8 mouse cellular contexts compared by ENCODE assay signal in genomic region chr17:25792615-25793014, GRCm38 (mm10). TPM values are rescaled to one million over a fixed set of nuclear protein-coding genes. Genes with fewer than 3 reads are reported as not detected.
DNase-seq lines count a peak whose midpoint lies in the region; ATAC-seq and TF ChIP-seq lines count a peak whose summit lies in the region.

Fam173a (minus strand) TSS chr17:25792901.

- under 1% methylated on average over 14 of the region's 14 CpGs for WGBS in embryonic facial prominence, embryonic 13.5 days
- WGBS in limb, embryonic 15.5 days, result under 1% methylated on average over 14 of the region's 14 CpGs
- 0% methylated on average over 14 of the region's 14 CpGs for WGBS in midbrain, embryonic 15.5 days
- under 1% methylated on average over 14 of the region's 14 CpGs for WGBS in spleen, adult 2 months

- peaks cover 20% of the 10 kb centered on the region for H3K36me3 ChIP-seq in embryonic facial prominence, embryonic 13.5 days
- H3K36me3 ChIP-seq in limb, embryonic 15.5 days, result peaks cover 20% of the 10 kb centered on the region
- peaks cover 10% of the 10 kb centered on the region; the same call in 1 of the 2 replicates for H3K36me3 ChIP-seq in midbrain, embryonic 15.5 days (replicated peaks)
- no peaks in the 10 kb centered on the region; the same call in none of the 2 replicates for H3K36me3 ChIP-seq in spleen, adult 2 months (ENCODE audit: control insufficient read depth, insufficient read depth, low read length)

- peak within 1 kb of the TSS; percentile 94 for H3K27ac ChIP-seq in embryonic facial prominence, embryonic 13.5 days
- peak within 1 kb of the TSS; percentile 93 for H3K27ac ChIP-seq in limb, embryonic 15.5 days
- peak within 1 kb of the TSS; percentile 95 for H3K27ac ChIP-seq in midbrain, embryonic 15.5 days
- H3K27ac ChIP-seq in spleen, adult 2 months (ENCODE audit: insufficient read depth, low read length), result peak within 1 kb of the TSS; percentile 94

- peak within 1 kb of the TSS; percentile 82 for H3K9ac ChIP-seq in embryonic facial prominence, embryonic 13.5 days
- H3K9ac ChIP-seq in limb, embryonic 15.5 days, result peak within 1 kb of the TSS; percentile 64
- peak within 1 kb of the TSS; percentile 83 for H3K9ac ChIP-seq in midbrain, embryonic 15.5 days

- peak; percentile 49; the same call in 1 of the 2 replicates for ATAC-seq in embryonic facial prominence, embryonic 13.5 days (ENCODE audit: insufficient number of reproducible peaks, insufficient read depth, low FRiP score, low TSS enrichment, low read depth)
- ATAC-seq in limb, embryonic 15.5 days (ENCODE audit: insufficient number of reproducible peaks, low FRiP score, low TSS enrichment, low read depth), result 0 out of 2 replicates have a peak, but pooled peaks have one; percentile 46
- peak; percentile 50 for ATAC-seq in midbrain, embryonic 15.5 days (replicated peaks)

- peak within 1 kb of the TSS; percentile 75 for H3K4me3 ChIP-seq in embryonic facial prominence, embryonic 13.5 days
- peak within 1 kb of the TSS; percentile 66 for H3K4me3 ChIP-seq in limb, embryonic 15.5 days
- peak within 1 kb of the TSS; percentile 61 for H3K4me3 ChIP-seq in midbrain, embryonic 15.5 days
- peak within 1 kb of the TSS; percentile 97 for H3K4me3 ChIP-seq in spleen, adult 2 months (ENCODE audit: extremely low read depth, insufficient read depth, insufficient read length)

- no peaks in the 10 kb centered on the region for H3K27me3 ChIP-seq in embryonic facial prominence, embryonic 13.5 days
- no peaks in the 10 kb centered on the region for H3K27me3 ChIP-seq in limb, embryonic 15.5 days
- H3K27me3 ChIP-seq in midbrain, embryonic 15.5 days (replicated peaks), result no peaks in the 10 kb centered on the region; the same call in 1 of the 2 replicates
- no peaks in the 10 kb centered on the region for H3K27me3 ChIP-seq in spleen, adult 2 months (ENCODE audit: control insufficient read depth, insufficient read depth, low read length)

- H3K4me2 ChIP-seq in embryonic facial prominence, embryonic 13.5 days, result peak within 1 kb of the TSS; percentile 87
- H3K4me2 ChIP-seq in limb, embryonic 15.5 days, result peak within 1 kb of the TSS; percentile 74
- peak within 1 kb of the TSS; percentile 95 for H3K4me2 ChIP-seq in midbrain, embryonic 15.5 days

- TF ChIP-seq POLR2A in spleen, adult 2 months (IDR thresholded peaks at IDR 0.05; ENCODE audit: low read depth, low read length), result no peak

- H3K4me1 ChIP-seq in embryonic facial prominence, embryonic 13.5 days, result peaks cover 51% of the 10 kb centered on the region
- H3K4me1 ChIP-seq in limb, embryonic 15.5 days, result peaks cover 57% of the 10 kb centered on the region
- peaks cover 55% of the 10 kb centered on the region for H3K4me1 ChIP-seq in midbrain, embryonic 15.5 days
- peaks cover 15% of the 10 kb centered on the region for H3K4me1 ChIP-seq in spleen, adult 2 months (ENCODE audit: control insufficient read depth, insufficient read depth, insufficient read length)

- DNase-seq in urinary bladder, adult 2 months (ENCODE audit: low spot score), result no peak
- no peak for DNase-seq in urinary bladder, postnatal 10 days (ENCODE audit: low spot score)
- peak; percentile 81 to 89 for DNase-seq in heart, adult 9 months (ENCODE audit: low spot score in 2 of 2)
- DNase-seq in kidney, adult 8-10 months, result peak; percentile 70 to 76
- peak; percentile 61 to 70 for DNase-seq in spleen, adult 2 months (ENCODE audit: low read depth in 1 of 2, low spot score in 2 of 2)

- no peaks in the 10 kb centered on the region for H3K9me3 ChIP-seq in embryonic facial prominence, embryonic 13.5 days
- H3K9me3 ChIP-seq in limb, embryonic 15.5 days, result no peaks in the 10 kb centered on the region
- no peaks in the 10 kb centered on the region for H3K9me3 ChIP-seq in midbrain, embryonic 15.5 days

- TF ChIP-seq CTCF in spleen, adult 2 months (IDR thresholded peaks at IDR 0.05; ENCODE audit: extremely low read depth, insufficient read depth, insufficient read length, insufficient replicate concordance), result no peak

RNA-seq across cellular contexts. Expression of gene Fam173a, which starts in this region (rescaled TPM):
- polyA plus RNA-seq in urinary bladder, adult 2 months (2012; rRNA removed), result 96.2 and 131 TPM in 2 replicates
- polyA plus RNA-seq in embryonic facial prominence, embryonic 13.5 days (2015; fragmentation: Nextera tagmentation; extraction: Ambion mirVana), result 65.3 and 78.1 TPM in 2 replicates
- 85.7 and 95.6 TPM in 2 replicates for polyA plus RNA-seq in limb, embryonic 15.5 days (2015; fragmentation: Nextera tagmentation; extraction: Ambion mirVana)
- 92.6 and 93.7 TPM in 2 replicates for polyA plus RNA-seq in midbrain, embryonic 15.5 days (2015; fragmentation: Nextera tagmentation; extraction: Ambion mirVana)
- polyA plus RNA-seq in spleen, adult 2 months (2012; rRNA removed), result 96.7 and 113 TPM in 2 replicates

Comparison
In these comparisons a context has a peak if more than half of its experiments do, and no peak if none do; other contexts are left out.
1. DNase-seq: peak in heart, adult 9 months (2 of 2), kidney, adult 8-10 months (2 of 2) and spleen, adult 2 months (2 of 2); none in urinary bladder, adult 2 months (single experiment) and urinary bladder, postnatal 10 days (single experiment).
2. Peak in every context shown above with its lines, with median percentiles within 50 percentile points of each other: ATAC-seq, H3K27ac ChIP-seq, H3K4me2 ChIP-seq, H3K4me3 ChIP-seq and H3K9ac ChIP-seq.